Mouse (Mus musculus) kidney, embryonic 16.5 days (tissue): ENCODE data around the gene Huwe1. TPM values are rescaled to one million over a fixed set of nuclear protein-coding genes. Genes with fewer than 3 reads are reported as not detected.

Experiments
- ATAC-seq: fragments of 200-750 bp; cut with Nextera tagmentation; 2 replicates; pipeline ENCODE4 v1.8.0; 2017; ENCODE audit warnings: moderate TSS enrichment; ENCODE audit not compliant: low FRiP score, low TSS enrichment
- H3K27ac ChIP-seq: fragments of 300-500 bp; sonication (generic); 2 replicates; pipeline ENCODE4 v1.5.1; 2014; ENCODE audit warnings: low read length
- H3K27me3 ChIP-seq: fragments of 300-500 bp; sonication (generic); 2 replicates; pipeline ENCODE4 v1.6.1; 2014; ENCODE audit warnings: low read length, control low read depth, mixed read lengths; ENCODE audit not compliant: insufficient read depth
- H3K36me3 ChIP-seq: fragments of 300-500 bp; sonication (generic); 2 replicates; pipeline ENCODE4 v1.6.1; 2014; ENCODE audit warnings: low read length, control low read depth, mixed read lengths; ENCODE audit not compliant: insufficient read depth
- H3K4me1 ChIP-seq: fragments of 300-500 bp; sonication (generic); 2 replicates; pipeline ENCODE4 v1.6.1; 2014; ENCODE audit warnings: low read length, control low read depth, mixed read lengths; ENCODE audit not compliant: insufficient read depth
- H3K4me2 ChIP-seq: fragments of 300-500 bp; sonication (generic); replicated peaks from 2 replicates; pipeline ENCODE4 v1.6.1; 2014; ENCODE audit warnings: low read depth, low read length
- H3K4me3 ChIP-seq: fragments of 300-500 bp; sonication (generic); 2 replicates; pipeline ENCODE4 v1.5.1; 2014; ENCODE audit warnings: mild to moderate bottlenecking, low read length
- H3K9ac ChIP-seq: fragments of 300-500 bp; sonication (generic); replicated peaks from 2 replicates; pipeline ENCODE4 v1.6.1; 2014; ENCODE audit warnings: low read length
- H3K9me3 ChIP-seq: fragments of 300-500 bp; sonication (generic); 2 replicates; pipeline ENCODE4 v1.6.1; 2016; ENCODE audit warnings: low read length, control low read depth
- WGBS: fragments of 180-500 bp; shearing (Covaris S2); extraction: QIAGEN DNeasy Blood & Tissue Kit; methylation state at CpG from one replicate; pipeline ENCODE4 v1.1.7; 2014; 5-methylcytosine and 5-hydroxymethylcytosine counted together
- microRNA counts: library from miRNA; unstranded; fragments of <30 nt; microRNA quantifications from one replicate; lab custom pipeline; 2016
- microRNA-seq: library from miRNA; unstranded; fragments of <30 nt; microRNA quantifications from one replicate; pipeline ENCODE4, GENCODE M21; 2016
- polyA plus RNA-seq: library from polyadenylated mRNA; unstranded; fragments of >200 nt; fragmentation: Nextera tagmentation; extraction: Ambion mirVana; gene quantifications from 2 replicates; pipeline ENCODE4 v1.2.1, GENCODE M21; 2015

Gene Huwe1
- polyA plus RNA-seq, 1 experiment from 2014 or later, result 52.4 TPM

- peaks cover 7% of the 10 kb centered on the region; the same call in 1 of the 2 replicates for H3K36me3 ChIP-seq
- H3K4me2 ChIP-seq, result no peak overlapping the region
- no peak overlapping the region for H3K4me3 ChIP-seq
- 0 out of 2 replicates have a peak, but pooled peaks cover 4% of the 10 kb centered on the region for H3K9me3 ChIP-seq
- no peak overlapping the region for H3K27ac ChIP-seq
- no peaks in the 10 kb centered on the region for H3K4me1 ChIP-seq
- no peak for ATAC-seq
- 59% methylated on average over 2 of the region's 2 CpGs for WGBS
- H3K9ac ChIP-seq, result no peak overlapping the region
- peaks cover 7% of the 10 kb centered on the region; the same call in 1 of the 2 replicates for H3K27me3 ChIP-seq
These were observed 138.2 kb downstream of the Huwe1 start for GRCm38 (mm10) chrX:151938852-151939251.

- Histone ChIP-seq H3K4me3 (no peak overlapping the region), H3K27ac (no peak overlapping the region), H3K9ac (no peak overlapping the region), H3K9me3 (0 out of 2 replicates have a peak, but pooled peaks cover 4% of the 10 kb centered on the region), H3K27me3 (0 out of 2 replicates have a peak, but pooled peaks cover 5% of the 10 kb centered on the region), H3K36me3 (no peaks in the 10 kb centered on the region), H3K4me1 (no peaks in the 10 kb centered on the region), H3K4me2 (no peak overlapping the region)
- WGBS, result 48% methylated on average over 1 of the region's 1 CpGs
- no peak for ATAC-seq
These were observed 146.4 kb downstream of the Huwe1 start for GRCm38 (mm10) chrX:151946986-151947385.

- Histone ChIP-seq H3K4me2 (no peak overlapping the region), H3K36me3 (no peaks in the 10 kb centered on the region), H3K9me3 (0 out of 2 replicates have a peak, but pooled peaks cover 4% of the 10 kb centered on the region), H3K27me3 (0 out of 2 replicates have a peak, but pooled peaks cover 5% of the 10 kb centered on the region), H3K4me1 (no peaks in the 10 kb centered on the region), H3K4me3 (no peak overlapping the region), H3K27ac (no peak overlapping the region), H3K9ac (no peak overlapping the region)
- 76% methylated on average over 3 of the region's 3 CpGs for WGBS
- ATAC-seq, result no peak
These were observed 147.2 kb downstream of the Huwe1 start for GRCm38 (mm10) chrX:151947781-151948180.

GRCm38 (mm10) chrX:151950231-151950630, 149.6 kb downstream of the Huwe1 start:
- Histone ChIP-seq H3K9me3 (no peaks in the 10 kb centered on the region), H3K36me3 (no peaks in the 10 kb centered on the region), H3K4me1 (no peaks in the 10 kb centered on the region), H3K9ac (no peak overlapping the region), H3K27me3 (0 out of 2 replicates have a peak, but pooled peaks cover 5% of the 10 kb centered on the region), H3K4me3 (no peak overlapping the region), H3K27ac (no peak overlapping the region), H3K4me2 (no peak overlapping the region)
- WGBS, result 40% methylated on average over 1 of the region's 1 CpGs
- ATAC-seq, result no peak

GRCm38 (mm10) chrX:151951181-151951580, 150.6 kb downstream of the Huwe1 start:
- H3K36me3 ChIP-seq, result no peaks in the 10 kb centered on the region
- no peak overlapping the region for H3K27ac ChIP-seq
- no peaks in the 10 kb centered on the region for H3K9me3 ChIP-seq
- ATAC-seq, result no peak
- WGBS, result 49% methylated on average over 3 of the region's 3 CpGs
- no peak overlapping the region for H3K4me2 ChIP-seq
- no peaks in the 10 kb centered on the region for H3K4me1 ChIP-seq
- no peak overlapping the region for H3K9ac ChIP-seq
- H3K4me3 ChIP-seq, result no peak overlapping the region
- H3K27me3 ChIP-seq, result 0 out of 2 replicates have a peak, but pooled peaks cover 5% of the 10 kb centered on the region

MicroRNAs within 50 kb of the gene (microRNA counts, 519-probe panel; counts per million panel counts)
- 3,841 counts per million, percentile 87 among the panel's probes with 10 or more counts for microRNA mmu-miR-98 (lab: Ali Mortazavi, UCI)

Small RNA genes lying within 50 kb of the gene (microRNA-seq; reads per million reads assigned to microRNA genes)
- not detected for gene Mir3113
- gene Mir98, result 9,467 reads per million, percentile 95 among the genes with 10 or more reads in this experiment
- gene Mirlet7f-2, result 3,296 reads per million, percentile 88 among the genes with 10 or more reads in this experiment

Other genes with a start within 250 kb of the Huwe1 start
- 228 and 251 TPM in 2 replicates for gene Hsd17b10, start 201.0 kb downstream of the Huwe1 start, polyA plus RNA-seq
- 3.4 and 4.0 TPM in 2 replicates for gene Ribc1, start 215.5 kb downstream of the Huwe1 start, polyA plus RNA-seq
- 109 and 123 TPM in 2 replicates for gene Smc1a, start 215.6 kb downstream of the Huwe1 start, polyA plus RNA-seq